Comparison of ENCODE assay signal across 9 mouse cellular contexts in the genomic region with DNA sequence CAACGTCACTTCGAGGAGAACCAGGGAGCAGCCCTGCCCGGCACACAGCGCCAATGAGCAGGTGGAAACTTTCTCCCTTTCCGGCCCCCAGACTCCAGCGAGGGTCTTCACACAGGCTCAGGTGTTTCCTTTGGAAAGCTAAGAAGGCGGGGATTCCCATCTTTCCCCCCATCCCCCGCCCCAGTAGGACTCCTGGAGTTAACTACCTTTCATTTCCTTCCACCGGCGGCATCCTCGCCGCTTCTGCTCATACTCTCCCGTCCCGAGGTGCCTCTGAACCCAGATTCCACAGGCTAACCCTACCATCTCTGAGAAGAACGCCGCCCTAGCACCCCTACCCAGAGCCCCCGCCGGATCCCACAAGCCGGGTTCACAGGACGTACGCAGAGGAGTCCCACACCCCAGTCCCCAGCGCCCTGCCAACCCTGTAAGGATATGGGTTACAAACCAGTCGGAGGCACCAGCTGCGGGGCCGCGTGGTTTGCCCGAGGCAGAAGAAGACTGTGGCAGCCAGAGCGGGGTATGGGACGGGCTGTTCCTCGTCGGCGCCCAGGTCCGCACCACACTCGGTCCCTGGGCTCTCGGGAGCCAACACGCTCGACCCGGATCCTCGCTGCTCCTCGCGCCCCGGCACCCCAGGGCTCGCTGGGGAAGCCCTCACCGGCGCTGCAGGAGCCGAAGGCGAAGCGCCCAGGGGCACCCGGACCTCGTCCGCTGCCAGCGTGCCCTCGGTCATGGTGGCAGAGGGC. TPM values are rescaled to one million over a fixed set of nuclear protein-coding genes. Genes with fewer than 3 reads are reported as not detected.
DNase-seq lines count a peak whose midpoint lies in the region; ATAC-seq and TF ChIP-seq lines count a peak whose summit lies in the region.
"Had no signal": no experiment of that assay in that cellular context is flagged by ENCODE, and none has a peak within 500 bp of the region (broad histone marks: within the 10 kb centered on the region; RNA-seq: fewer than 3 reads in every experiment).

No protein-coding gene starts in this region.

- H3K27me3 ChIP-seq in embryonic facial prominence, embryonic 12.5 days, result peaks cover 19% of the 10 kb centered on the region
- H3K27me3 ChIP-seq in hindbrain, embryonic 16.5 days (replicated peaks; ENCODE audit: control insufficient read depth, insufficient read depth, low read length), result peaks cover 2% of the 10 kb centered on the region; the same call in 1 of the 2 replicates
- H3K27me3 ChIP-seq in cerebellum, adult 2 months (ENCODE audit: control insufficient read depth, insufficient read depth, low read length), result peaks cover 3% of the 10 kb centered on the region; the same call in 1 of the 2 replicates

- H3K4me2 ChIP-seq in embryonic facial prominence, embryonic 12.5 days (replicated peaks), result peak overlapping the region; percentile 92
- peak overlapping the region; percentile 69 for H3K4me2 ChIP-seq in hindbrain, embryonic 16.5 days (ENCODE audit: low read length)

- DNase-seq in kidney, adult 18-20 months, result peak; percentile 24
- DNase-seq in kidney, adult 8-10 months, result no peak
- DNase-seq in ES-E14 (ENCODE audit: low read depth, low spot score), result peak; percentile 15
- no peak for DNase-seq in cerebellum, adult 2 months

- no peak for TF ChIP-seq POLR2A in cerebellum, adult 2 months (IDR thresholded peaks at IDR 0.05; ENCODE audit: borderline replicate concordance, insufficient read depth, low read length)

- in situ Hi-C loops in ES-E14 (cut with MboI; ENCODE audit: low sequenced_read_pairs in 2 of 2, unreplicated experiment in 2 of 2), result no loop called here

- H3K4me3 ChIP-seq in ES-E14 (ENCODE audit: insufficient read depth in 1 of 2, low read depth in 1 of 2, low read length in 2 of 2, poor library complexity in 1 of 2, severe bottlenecking in 1 of 2), result peak overlapping the region; percentile 83 to 98
- peak overlapping the region; percentile 76 for H3K4me3 ChIP-seq in embryonic facial prominence, embryonic 12.5 days
- peak overlapping the region; percentile 73 for H3K4me3 ChIP-seq in hindbrain, embryonic 16.5 days (ENCODE audit: low read length)
- no peak overlapping the region for H3K4me3 ChIP-seq in cerebellum, adult 2 months (replicated peaks; ENCODE audit: insufficient read depth, low read depth, low read length)

- H3K27ac ChIP-seq in ES-E14 (ENCODE audit: insufficient read depth, low read depth, low read length, poor library complexity, severe bottlenecking), result no peak overlapping the region
- peak overlapping the region; percentile 43; the same call in 1 of the 2 replicates for H3K27ac ChIP-seq in embryonic facial prominence, embryonic 12.5 days
- peak overlapping the region; percentile 78 for H3K27ac ChIP-seq in hindbrain, embryonic 16.5 days (ENCODE audit: low read depth, low read length)
- H3K27ac ChIP-seq in cerebellum, adult 2 months (ENCODE audit: insufficient read depth, low read length), result no peak overlapping the region

- no peak for TF ChIP-seq CTCF in cerebellum, adult 2 months (IDR thresholded peaks at IDR 0.05; ENCODE audit: borderline replicate concordance, insufficient read depth, low read depth, low read length)

- no peak for ATAC-seq in embryonic facial prominence, embryonic 12.5 days (ENCODE audit: insufficient number of reproducible peaks, insufficient read depth, low FRiP score, low TSS enrichment)
- ATAC-seq in hindbrain, embryonic 16.5 days, result no peak
- ATAC-seq in megakaryocyte-erythroid progenitor cell, adult 5-6 weeks (replicated peaks; ENCODE audit: low FRiP score, low TSS enrichment, poor library complexity, severe bottlenecking), result 0 out of 2 replicates have a peak, but pooled peaks have one; percentile 4
- no peak for ATAC-seq in inflammation-experienced regulatory T-cells, adult 6 months

- under 1% methylated on average over 53 of the region's 53 CpGs for WGBS in embryonic facial prominence, embryonic 12.5 days
- under 1% methylated on average over 50 of the region's 53 CpGs for WGBS in hindbrain, embryonic 16.5 days
- WGBS in cerebellum, adult 2 months, result 3% methylated on average over 53 of the region's 53 CpGs

- H3K9me3 ChIP-seq in ES-E14 (ENCODE audit: control insufficient read depth, insufficient read depth, low read depth, low read length), result no peaks in the 10 kb centered on the region
- H3K9me3 ChIP-seq in embryonic facial prominence, embryonic 12.5 days, result no peaks in the 10 kb centered on the region
- no peaks in the 10 kb centered on the region for H3K9me3 ChIP-seq in hindbrain, embryonic 16.5 days (ENCODE audit: control insufficient read depth, low read length)

- H3K9ac ChIP-seq in ES-E14 (ENCODE audit: insufficient read depth, low read depth, low read length, poor library complexity, severe bottlenecking), result peak overlapping the region; percentile 54
- peak overlapping the region; percentile 78 for H3K9ac ChIP-seq in embryonic facial prominence, embryonic 12.5 days
- peak overlapping the region; percentile 88 for H3K9ac ChIP-seq in hindbrain, embryonic 16.5 days (ENCODE audit: low read depth, low read length)

- H3K4me1 ChIP-seq in ES-E14 (ENCODE audit: control insufficient read depth in 2 of 2, insufficient read depth in 2 of 2, low read length in 2 of 2, poor library complexity in 1 of 2), result peaks cover 0 to 6% of the 10 kb centered on the region in 2 experiments; a peak in 2 of 4 replicates
- peaks cover 50% of the 10 kb centered on the region for H3K4me1 ChIP-seq in embryonic facial prominence, embryonic 12.5 days
- H3K4me1 ChIP-seq in hindbrain, embryonic 16.5 days (ENCODE audit: control insufficient read depth, insufficient read depth, low read depth, low read length), result peaks cover 36% of the 10 kb centered on the region
- H3K4me1 ChIP-seq in cerebellum, adult 2 months (ENCODE audit: control insufficient read depth, insufficient read depth, low read length), result no peaks in the 10 kb centered on the region

- no peaks in the 10 kb centered on the region for H3K36me3 ChIP-seq in ES-E14 (ENCODE audit: control insufficient read depth, insufficient read depth, low read length, poor library complexity, severe bottlenecking)
- H3K36me3 ChIP-seq in embryonic facial prominence, embryonic 12.5 days, result no peaks in the 10 kb centered on the region
- no peaks in the 10 kb centered on the region; the same call in 1 of the 2 replicates for H3K36me3 ChIP-seq in hindbrain, embryonic 16.5 days (ENCODE audit: control insufficient read depth, insufficient read depth, low read length)

TF ChIP-seq in ES-E14, 5 proteins besides CTCF, POLR2A, EP300 and RAD21:
- TF ChIP-seq ZC3H11A (IDR thresholded peaks at IDR 0.05; ENCODE audit: borderline replicate concordance, low read depth, low read length) (no peak), ZNF384 (IDR thresholded peaks at IDR 0.05; ENCODE audit: low read depth, low read length) (no peak), HCFC1 (IDR thresholded peaks at IDR 0.05; ENCODE audit: borderline replicate concordance, insufficient read depth, low read length) (no peak), MAFK (IDR thresholded peaks at IDR 0.05; ENCODE audit: insufficient read depth, low read depth, low read length) (no peak), CHD2 (IDR thresholded peaks at IDR 0.05; ENCODE audit: low read depth, low read length) (no peak)

RNA-seq across cellular contexts. Expression of gene Cacna1h, which starts 1.0 kb away (rescaled TPM):
- total RNA-seq in ES-E14 (2012; rRNA removed), result 2.1 and 5.3 TPM in 2 replicates
- polyA plus RNA-seq in embryonic facial prominence, embryonic 12.5 days (2016; fragmentation: Nextera tagmentation; extraction: Ambion mirVana), result 8.7 and 11.9 TPM in 2 replicates
- polyA plus RNA-seq in hindbrain, embryonic 16.5 days (2015; fragmentation: Nextera tagmentation; extraction: Ambion mirVana), result 5.9 and 6.2 TPM in 2 replicates
- total RNA-seq in megakaryocyte-erythroid progenitor cell, adult 5-6 weeks (2014; fragmentation: Nextera tagmentation), result 0.67 and 3.8 TPM in 2 replicates
- total RNA-seq in megakaryocyte-erythroid progenitor cell, adult 5-6 weeks (2017), result 0.15 TPM in 1 of 2 replicates, not detected in the other
- not detected for polyA plus RNA-seq in inflammation-experienced regulatory T-cells, adult 6 months (2017; shearing (Covaris generic))
- 10.8 and 12.4 TPM in 2 replicates for polyA plus RNA-seq in cerebellum, adult 2 months (2012; rRNA removed)
- total RNA-seq: liver, adult 2 months had no signal

RNA-seq across cellular contexts. Expression of gene Tekt4, which starts 21.8 kb away (rescaled TPM):
- 0.16 TPM in 1 of 2 replicates, not detected in the other for total RNA-seq in ES-E14 (2012; rRNA removed)
- 0.13 and 0.22 TPM in 2 replicates for polyA plus RNA-seq in embryonic facial prominence, embryonic 12.5 days (2016; fragmentation: Nextera tagmentation; extraction: Ambion mirVana)
- 1.4 and 1.9 TPM in 2 replicates for polyA plus RNA-seq in hindbrain, embryonic 16.5 days (2015; fragmentation: Nextera tagmentation; extraction: Ambion mirVana)
- total RNA-seq in megakaryocyte-erythroid progenitor cell, adult 5-6 weeks (2014; fragmentation: Nextera tagmentation), result not detected in 2 replicates
- total RNA-seq in megakaryocyte-erythroid progenitor cell, adult 5-6 weeks (2017), result not detected in 2 replicates
- not detected for polyA plus RNA-seq in inflammation-experienced regulatory T-cells, adult 6 months (2017; shearing (Covaris generic))
- polyA plus RNA-seq in cerebellum, adult 2 months (2012; rRNA removed), result 1.1 and 1.3 TPM in 2 replicates
- total RNA-seq: liver, adult 2 months had no signal
- polyA plus RNA-seq: liver, adult 2 months had no signal

Comparison
In these comparisons a context has a peak if more than half of its experiments do, and no peak if none do; other contexts are left out.
1. DNase-seq: peak in kidney, adult 18-20 months (single experiment) and ES-E14 (single experiment); none in kidney, adult 8-10 months (0 of 2) and cerebellum, adult 2 months (0 of 2).
2. H3K27ac ChIP-seq: peak in embryonic facial prominence, embryonic 12.5 days (single experiment) and hindbrain, embryonic 16.5 days (single experiment); none in ES-E14 (single experiment) and cerebellum, adult 2 months (single experiment).
3. Peak in every context shown above with its lines, with median percentiles within 50 percentile points of each other: H3K9ac ChIP-seq.